Mouse (Mus musculus) embryo, embryonic 11 days (tissue): ENCODE data around the gene Exoc6.
A peak's percentile ranks its signal among the peaks of the same experiment; 100 is the strongest.

Experiments
- DNase-seq: peaks from one replicate; pipeline ENCODE4 v3.0.0-alpha.2; 2015

Gene Exoc6

DNA sequence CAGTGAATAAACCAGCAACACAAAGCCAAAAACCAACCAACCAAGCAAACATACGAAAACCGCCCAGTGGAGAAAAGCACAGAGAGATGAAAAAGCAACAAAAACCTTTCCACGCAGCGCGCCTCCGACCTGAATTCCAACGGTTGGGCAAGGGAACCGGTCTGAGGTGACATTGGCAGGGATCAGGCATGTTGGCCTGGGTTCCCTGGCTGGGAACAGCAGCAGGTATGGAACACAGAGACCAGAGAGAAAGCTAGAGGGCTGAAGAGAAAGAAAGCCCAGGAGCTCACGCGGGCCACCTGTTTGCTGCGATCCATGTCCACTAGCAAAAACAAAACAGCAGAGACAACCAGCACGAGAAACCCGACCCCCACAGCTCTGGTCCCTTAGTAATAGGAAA, 144.9 kb downstream of the Exoc6 start:
- no peak for DNase-seq

DNA sequence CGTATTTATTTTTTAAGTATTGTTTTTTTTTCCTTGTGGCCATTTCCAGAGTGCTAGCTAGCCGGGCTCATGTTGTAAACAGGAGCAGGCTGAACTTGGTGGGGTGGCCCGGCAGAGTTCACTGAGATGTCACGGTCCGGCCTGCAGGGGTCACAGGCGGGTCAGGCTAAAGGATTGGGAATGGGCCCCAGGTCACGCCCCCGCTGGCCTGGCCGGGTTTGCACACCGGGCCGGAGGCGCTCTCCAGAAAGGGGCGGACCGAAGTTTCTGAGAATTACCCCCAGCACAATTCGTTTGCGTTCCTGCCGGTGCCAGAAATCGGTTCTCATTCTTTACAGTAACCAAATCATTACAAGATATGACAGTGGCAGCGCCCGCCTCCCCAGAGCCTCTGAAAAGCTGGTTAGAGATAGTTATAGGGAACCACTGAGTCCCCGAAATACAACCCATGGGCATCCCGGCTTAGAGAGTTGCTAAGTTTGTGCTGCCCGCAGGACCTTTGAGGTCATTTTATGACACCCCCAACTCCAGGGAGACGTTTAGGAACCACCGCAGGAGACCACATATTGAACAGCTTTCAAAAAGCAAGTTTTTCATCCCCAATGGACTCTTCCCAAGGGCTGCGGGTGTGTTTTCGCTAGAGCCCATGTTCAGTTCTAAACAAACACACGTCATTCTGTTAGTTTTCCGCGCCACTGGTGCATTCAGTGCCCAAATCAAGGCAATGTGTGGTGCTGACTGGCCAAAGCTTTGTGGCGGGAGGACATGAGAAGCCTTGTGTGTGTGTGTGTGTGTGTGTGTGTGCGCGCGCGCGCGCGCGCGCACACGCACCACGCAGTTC, 145.8 kb downstream of the Exoc6 start:
- peak; percentile 54 for DNase-seq

DNA sequence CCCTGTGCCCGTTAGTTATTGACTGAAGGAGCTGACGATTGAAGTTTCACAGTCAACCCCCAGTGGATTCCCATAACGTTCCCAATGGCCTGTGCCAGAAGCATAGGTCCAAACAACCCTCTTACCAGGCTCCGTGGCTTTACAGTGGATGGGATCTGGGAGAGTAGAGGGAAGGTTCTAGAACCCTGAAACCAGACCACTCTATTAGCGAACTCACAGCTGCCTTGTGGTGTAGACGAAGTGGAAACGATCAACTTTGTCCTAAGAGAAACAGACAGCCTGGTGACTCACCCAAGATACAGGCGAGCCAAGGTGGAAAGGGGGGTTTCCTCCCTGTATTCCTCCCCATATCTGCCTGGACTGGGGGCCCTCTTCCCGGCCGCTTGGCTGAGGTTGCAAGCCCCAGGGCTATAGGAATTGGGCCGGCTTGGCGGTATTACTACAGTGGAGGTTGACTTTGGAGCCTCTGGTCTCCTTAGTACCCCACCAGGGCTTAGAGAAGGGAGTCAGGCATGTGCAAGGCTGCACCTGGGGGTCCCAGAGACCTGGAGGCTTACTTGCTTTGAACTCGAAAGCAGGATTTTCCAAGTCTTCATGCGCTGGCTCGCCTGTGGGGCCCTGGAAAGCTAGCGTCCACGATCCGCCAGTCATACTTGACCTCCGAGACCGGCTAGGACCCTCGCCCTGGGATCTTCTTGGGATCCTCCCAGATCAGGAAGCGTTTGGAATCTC, 146.6 kb downstream of the Exoc6 start:
- no peak for DNase-seq

DNA sequence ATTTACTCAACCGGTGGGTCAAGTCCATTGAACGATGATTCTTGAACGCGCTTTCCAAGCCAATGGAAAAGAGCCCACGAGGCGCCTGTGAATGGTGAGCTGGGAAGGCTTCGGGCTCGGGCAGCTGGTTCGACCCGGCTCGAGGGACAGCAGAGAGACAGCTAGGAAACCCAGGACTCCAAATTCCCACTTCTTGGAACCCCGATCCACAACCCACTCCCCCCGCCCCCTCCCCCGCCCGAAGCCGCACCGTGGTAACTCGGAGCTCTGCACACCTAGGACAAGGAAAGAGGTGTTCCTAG, 147.1 kb downstream of the Exoc6 start:
- no peak for DNase-seq

DNA sequence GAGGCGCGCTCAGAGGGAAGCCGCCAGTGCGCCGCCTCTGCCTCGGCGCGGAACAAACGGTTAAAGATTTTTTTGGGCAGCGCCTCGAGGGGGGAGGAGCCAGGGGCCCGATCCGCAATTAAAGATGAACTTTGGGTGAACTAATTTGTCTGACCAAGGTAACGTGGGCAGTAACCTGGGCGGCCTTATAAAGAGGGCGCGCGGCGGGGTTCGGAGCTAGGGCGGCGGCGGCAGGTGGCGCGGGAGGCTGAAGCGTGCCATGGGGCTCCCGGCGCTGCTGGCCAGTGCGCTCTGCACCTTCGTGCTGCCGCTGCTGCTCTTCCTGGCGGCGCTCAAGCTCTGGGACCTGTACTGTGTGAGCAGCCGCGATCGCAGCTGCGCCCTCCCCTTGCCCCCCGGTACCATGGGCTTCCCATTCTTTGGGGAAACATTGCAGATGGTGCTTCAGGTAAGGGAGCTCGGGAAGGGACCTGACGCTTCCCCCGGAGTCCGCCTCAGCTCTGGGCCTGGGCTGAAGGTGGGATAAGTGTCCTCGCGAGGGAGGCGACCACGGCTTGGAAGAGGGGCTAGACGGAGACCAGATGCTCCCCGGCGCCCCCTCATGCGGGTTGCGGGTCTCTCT, 147.5 kb downstream of the Exoc6 start, which contains the start of gene Cyp26a1:
Gene Cyp26a1 (plus strand): TSS at position 148 of the 622 bp plus-strand sequence.
- peak; percentile 61 for DNase-seq

DNA sequence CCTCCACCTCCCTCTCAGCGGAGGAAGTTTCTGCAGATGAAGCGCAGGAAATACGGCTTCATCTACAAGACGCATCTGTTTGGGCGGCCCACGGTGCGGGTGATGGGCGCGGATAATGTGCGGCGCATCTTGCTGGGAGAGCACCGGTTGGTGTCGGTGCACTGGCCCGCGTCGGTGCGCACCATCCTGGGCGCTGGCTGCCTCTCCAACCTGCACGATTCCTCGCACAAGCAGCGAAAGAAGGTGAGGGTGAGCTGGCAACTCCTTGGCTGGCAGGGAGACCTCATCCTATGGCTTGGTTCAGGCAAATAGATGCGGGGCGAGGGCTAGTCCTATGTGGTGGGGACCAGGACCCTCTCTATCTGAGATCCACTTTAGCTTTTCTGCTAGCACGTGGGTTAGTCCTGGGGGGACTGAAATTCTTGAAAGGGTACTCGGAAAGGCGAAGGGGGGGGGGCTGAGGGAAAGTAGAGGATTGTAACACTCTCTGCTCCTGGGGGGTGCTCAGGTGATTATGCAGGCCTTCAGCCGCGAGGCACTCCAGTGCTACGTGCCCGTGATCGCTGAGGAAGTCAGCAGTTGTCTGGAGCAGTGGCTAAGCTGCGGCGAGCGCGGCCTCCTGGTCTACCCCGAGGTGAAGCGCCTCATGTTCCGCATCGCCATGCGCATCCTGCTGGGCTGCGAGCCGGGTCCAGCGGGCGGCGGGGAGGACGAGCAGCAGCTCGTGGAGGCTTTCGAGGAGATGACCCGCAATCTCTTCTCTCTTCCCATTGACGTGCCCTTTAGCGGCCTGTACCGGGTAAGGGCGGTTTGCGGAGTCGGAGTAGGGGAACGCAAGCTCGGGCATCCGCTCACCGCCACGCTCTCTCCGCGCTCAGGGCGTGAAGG, 148.3 kb downstream of the Exoc6 start:
- DNase-seq: peak; percentile 62

DNA sequence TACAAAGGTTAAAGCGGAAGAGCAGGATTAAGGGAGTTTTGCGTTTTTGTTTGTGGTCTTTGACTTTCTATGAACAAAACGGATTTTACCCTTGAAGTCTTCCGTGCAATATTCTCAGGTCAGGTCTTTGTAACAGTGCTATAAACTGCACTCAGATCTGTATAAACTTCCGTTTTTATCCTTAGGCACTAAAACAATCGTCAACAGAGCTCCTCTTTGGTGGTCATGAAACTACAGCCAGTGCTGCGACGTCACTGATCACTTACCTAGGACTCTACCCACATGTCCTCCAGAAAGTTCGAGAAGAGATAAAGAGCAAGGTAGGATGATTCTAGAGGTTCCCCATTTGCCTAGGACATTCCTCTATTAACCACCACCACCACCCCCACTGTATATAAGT, 149.5 kb downstream of the Exoc6 start:
- no peak for DNase-seq

DNA sequence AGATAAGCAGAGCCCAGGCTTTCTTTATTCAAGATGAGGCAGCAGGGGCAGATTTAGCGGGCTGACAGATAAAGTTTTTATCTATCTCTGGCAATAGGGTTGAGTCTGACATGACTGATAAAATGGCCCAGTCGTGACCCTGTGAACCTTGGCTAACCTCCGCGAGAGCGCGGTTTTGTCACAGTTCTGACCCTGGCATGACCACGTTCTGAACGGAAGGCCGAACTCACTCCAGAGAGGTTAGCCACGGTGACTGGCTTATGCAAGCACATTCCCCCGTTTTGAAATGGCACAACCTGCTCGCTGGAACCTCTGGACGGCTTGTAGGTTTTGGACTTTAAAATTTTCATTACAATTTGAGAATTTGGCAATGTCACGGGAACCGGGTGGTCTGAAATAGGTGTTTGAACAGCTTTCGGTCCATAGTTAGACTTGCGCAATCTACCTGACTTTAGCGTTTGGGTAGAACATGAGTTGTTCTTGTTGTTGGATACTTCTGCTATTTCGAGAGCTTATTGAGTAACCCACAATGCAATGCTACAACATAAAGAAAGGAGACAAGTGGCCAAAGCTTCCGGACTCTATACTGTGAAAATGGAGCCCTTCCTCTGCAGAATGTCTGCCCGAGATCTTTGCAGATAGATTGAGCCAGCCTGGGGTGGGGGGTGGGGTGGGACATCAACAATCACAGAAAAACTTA, 152.3 kb downstream of the Exoc6 start:
- no peak for DNase-seq

DNA sequence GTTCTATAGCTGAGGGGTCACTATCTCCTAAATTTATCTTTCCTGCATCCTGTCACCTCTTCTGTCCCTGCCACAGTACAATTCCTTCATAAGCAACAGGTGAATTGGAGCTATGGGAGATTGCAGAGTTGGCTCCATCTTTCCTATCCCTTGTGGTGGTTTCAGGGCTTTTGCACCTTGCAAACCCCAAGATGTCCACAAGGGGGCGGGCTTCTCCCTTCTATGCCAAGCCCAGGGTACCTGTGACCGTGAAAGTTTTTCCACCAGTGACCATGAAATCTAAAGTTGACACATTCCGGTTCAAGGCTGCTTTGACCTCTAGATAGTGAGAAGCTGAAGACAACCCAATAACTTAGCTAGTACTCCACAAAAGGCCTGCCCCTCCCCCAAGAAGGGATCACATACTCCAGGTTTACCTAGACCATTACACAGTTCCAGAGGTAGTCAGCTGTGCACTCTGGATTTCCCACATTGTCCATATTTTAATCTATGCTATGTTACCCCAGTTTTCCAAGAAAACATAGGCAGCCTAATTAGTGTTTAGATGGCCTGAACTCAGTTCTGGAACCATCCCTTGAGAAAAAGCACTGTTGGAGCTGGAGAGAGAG, 153.8 kb downstream of the Exoc6 start:
- DNase-seq: peak; percentile 71

DNA sequence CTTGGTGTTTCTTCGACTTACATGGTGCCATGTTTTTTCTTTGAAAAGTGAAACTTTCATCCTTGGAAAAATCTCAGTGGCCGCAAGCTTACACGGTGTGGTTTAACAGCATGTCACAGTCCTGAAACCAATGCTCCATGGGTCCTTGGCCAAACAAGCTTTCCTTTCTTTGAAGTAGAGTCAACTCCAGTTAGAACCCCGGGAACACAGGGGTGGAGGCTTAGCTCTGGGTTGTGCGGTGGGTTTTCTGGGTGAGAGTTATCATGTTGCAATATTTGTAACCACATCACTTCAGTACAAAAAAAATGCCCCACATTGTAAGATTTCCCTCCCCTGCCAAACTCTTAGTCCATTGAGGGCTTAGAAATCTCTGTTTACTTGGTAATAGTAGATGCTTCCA, 155.5 kb downstream of the Exoc6 start:
- DNase-seq: no peak

DNA sequence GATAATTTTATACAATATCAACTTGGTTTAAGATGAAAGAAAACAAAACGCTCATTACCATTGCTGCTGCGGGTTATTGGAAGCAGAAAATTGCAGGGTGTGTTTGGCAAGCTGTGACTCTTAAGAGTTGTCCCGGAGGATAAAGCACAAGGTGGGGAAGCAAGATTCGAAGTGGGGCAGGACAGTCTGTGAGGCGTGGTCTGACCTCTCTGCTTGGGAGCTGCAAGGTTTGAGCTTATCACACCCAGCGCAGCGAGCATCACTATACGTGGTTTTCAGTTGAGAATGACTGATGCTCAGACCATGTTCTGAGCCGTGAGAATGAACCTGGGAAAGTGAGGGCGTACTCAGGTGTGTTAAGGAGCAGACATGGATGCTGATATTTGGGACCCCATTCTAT, 164.5 kb downstream of the Exoc6 start:
- no peak for DNase-seq

DNA sequence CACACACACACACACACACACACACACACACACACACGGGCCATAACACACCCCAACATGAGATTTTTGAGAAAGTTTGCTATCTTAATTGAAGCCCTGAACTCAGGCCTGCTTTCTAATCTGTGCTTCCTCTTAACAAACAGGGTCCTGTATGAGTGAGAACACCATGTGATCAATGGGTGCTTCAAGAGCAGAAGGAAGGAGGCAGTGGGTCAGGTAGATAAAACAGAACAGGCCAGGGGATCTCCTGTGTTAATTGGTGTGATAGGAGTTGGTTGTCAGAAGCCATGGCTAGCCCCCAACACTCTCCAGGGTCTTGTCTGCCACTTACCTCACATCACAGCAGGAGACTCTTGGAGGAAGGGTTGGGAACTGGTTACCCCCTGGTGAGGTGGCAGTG, 165.8 kb downstream of the Exoc6 start:
- no peak for DNase-seq

DNA sequence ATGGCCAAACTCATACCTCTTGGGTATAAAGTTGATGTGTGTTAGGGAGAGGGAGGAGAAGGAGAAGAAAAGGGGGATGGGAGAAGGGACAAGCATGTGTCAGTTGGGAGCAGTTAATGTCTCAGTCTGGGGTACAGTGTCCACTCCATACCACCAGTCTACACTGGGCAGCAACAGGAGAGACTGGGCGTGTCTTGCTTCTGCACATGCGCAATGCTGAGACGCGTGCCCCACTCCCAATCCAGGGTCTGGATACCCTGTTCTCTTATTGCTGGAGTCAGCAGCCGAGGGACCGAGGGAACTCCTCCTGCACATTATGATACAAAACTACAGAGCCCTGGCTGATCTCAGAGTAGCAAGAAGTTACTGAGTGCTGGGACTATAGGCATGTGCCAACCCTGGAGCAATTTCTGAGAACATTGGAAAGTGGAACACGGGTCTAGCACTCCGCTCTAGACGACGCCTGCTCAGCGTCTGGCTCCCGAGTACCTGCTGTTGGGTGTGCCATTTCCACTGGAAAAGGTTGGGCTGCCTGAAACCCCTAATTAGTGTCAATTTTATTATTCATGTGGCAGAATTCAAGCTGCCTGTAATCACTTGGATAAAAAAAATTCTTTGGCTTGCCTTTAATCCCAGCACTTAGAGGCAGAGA, 166.4 kb downstream of the Exoc6 start:
- DNase-seq: no peak

DNA sequence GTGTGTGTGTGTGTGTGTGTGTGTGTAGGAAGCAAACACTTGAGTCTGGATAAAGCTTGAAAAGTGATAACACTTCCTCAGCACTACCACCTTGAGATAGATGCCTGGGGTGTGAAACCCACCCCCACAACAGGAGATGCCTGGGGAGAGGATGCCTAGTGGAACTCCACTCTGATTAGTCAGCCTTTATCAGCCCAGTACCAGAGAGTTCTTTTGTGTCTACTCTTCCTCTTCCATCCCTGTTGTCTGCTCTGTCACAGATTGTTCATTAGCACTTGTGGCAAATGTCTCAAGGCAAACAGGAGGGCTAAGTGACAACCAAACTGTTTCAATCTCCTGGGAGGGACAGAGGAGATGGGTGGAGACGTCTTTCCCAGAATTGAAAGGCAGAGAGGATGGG, 168.9 kb downstream of the Exoc6 start:
- DNase-seq: no peak

DNA sequence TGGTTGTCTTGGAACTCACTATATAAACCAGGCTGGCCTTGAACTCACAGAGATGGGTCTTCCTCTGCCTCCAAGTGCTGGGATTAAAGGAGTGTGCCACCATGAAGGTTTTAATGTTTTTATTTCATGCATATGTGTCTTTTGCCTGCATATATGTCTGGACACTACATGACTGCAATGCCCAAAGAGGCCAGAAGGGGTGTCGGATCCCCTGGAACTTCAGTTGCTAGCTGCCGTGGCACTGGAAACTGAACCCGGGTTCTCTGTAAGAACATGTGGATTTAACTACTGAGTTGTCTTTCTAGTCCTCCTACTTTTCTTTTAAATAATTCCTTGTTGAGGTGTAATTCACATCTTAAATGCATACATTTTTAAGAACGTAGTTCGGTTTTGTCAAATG, 174.4 kb downstream of the Exoc6 start:
- no peak for DNase-seq

DNA sequence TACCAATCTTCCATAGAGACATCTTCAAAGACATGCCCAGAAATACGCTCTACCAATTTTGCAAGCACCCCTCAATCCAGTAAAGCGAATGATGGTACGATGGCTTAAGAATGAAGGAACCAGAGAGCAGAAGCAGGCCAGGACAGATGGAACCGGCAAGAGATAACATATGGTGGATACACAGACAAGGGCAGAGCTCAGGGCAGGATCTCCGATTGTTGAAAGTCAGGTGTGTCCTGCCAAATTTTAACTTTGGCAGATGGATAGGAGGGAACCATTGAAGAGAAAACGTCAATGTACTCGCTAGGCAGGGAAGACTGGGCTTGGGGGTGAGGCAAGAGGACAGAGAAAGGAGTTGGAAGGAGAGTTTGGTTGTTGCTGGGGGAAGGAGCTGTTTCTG, 176.4 kb downstream of the Exoc6 start:
- no peak for DNase-seq

DNA sequence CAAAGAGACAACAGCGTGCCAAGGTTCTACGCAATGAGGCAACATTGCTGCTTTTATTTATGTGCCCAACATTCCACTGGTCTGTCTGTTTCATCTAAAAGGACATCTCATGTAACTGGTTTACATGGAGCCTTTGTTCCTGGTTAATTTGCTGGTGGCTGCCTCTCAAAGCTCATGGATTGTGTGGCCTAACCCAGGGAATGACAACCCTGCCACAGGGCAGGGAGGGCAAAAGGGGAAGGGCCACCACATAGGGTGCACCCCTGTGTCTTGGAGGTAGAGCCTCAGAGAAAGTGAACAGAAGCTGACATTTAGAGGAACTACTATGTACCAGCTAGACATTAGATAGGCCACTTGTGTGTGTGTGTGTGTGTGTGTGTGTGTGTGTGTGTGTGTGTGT, 177.1 kb downstream of the Exoc6 start:
- no peak for DNase-seq
